Mouse (Mus musculus) heart, adult 9 months (tissue): ENCODE results near the gene Zfp523.

Source experiments
- DNase-seq, 2 experiments: peaks; one replicate each; pipeline ENCODE4 v3.0.0; 2022; ENCODE audit warnings: low spot score in 2 of 2

Gene Zfp523

GRCm38 (mm10) chr17:28160361-28160760 lies 16.6 kb upstream of the Zfp523 start:
- no peak for DNase-seq

DNA sequence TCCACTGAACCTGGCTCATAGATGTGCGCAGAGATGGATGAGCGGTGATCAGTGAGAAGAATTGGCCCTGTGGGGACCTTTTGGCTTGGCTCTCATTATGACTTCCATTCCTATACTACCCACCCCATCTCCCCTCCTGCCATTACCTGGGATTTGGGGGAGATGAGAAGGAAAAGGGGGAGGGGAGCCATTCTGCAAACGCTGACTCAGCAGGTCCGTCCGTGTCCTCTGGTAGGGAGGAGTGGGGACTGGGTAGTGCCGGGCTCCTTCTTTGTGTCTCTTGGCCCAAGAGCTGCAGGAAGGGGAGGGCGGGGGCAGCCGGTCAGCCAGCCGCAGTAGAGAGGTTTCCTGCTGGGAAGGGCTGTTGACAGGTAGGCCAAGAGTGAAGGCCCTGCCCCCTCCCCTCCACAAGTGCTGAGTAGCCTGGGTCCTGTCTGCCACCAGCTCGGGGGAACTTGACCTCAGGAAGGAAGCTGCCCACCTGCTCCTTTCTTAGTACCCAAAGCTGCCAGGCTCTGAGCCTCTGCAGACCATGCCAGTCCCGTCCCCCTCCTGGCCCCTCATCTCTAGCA lies 15.5 kb upstream of the Zfp523 start:
- DNase-seq = no peak

DNA sequence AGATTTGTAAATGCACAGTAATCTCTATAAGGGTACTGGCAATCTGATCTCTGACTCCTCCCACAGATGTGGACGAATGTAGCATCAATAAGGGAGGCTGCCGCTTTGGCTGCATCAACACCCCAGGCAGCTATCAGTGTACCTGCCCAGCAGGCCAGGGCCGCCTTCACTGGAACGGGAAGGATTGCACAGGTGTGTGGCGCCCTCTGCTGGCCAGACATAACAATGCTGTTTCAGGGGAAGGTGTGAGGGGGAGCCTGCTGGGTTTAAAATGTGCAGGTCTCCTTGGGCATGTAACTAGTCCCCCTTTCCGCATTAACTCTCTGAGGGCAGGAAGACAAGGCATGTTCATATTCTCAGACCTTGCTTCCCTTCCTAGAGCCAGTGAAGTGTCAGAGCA lies 13.3 kb upstream of the Zfp523 start:
- peak; percentile 48 to 50 for DNase-seq

- DNase-seq = no peak
Observed at GRCm38 (mm10) chr17:28170460-28171305, 6.2 kb upstream of the Zfp523 start.

GRCm38 (mm10) chr17:28172690-28173089 lies 4.2 kb upstream of the Zfp523 start:
- no peak for DNase-seq

- DNase-seq = peak in 1 of 2 experiments; percentile 25
Observed at GRCm38 (mm10) chr17:28177540-28178046, 664 bp downstream of the Zfp523 start.

DNA sequence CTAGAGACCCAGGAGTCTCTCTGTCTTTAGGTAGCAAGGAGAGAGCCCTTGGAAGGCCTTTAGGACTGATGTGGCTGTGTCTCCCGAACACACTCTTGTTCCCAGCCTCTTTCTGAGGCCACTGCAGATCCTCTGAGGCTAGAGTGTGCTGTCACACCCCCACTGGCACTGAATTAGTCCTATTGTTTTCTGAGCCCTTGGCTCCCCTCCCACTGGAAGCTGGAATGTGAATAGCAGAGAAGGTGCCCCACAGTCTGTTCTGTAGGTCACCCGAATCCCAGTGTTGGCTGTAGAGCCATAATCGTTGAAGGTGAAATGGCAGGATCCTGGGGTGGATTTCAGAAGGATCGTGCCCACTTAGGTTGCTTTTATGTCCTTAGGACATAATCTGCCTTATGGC lies 3.4 kb downstream of the Zfp523 start:
- peak; percentile 56 to 58 for DNase-seq

DNA sequence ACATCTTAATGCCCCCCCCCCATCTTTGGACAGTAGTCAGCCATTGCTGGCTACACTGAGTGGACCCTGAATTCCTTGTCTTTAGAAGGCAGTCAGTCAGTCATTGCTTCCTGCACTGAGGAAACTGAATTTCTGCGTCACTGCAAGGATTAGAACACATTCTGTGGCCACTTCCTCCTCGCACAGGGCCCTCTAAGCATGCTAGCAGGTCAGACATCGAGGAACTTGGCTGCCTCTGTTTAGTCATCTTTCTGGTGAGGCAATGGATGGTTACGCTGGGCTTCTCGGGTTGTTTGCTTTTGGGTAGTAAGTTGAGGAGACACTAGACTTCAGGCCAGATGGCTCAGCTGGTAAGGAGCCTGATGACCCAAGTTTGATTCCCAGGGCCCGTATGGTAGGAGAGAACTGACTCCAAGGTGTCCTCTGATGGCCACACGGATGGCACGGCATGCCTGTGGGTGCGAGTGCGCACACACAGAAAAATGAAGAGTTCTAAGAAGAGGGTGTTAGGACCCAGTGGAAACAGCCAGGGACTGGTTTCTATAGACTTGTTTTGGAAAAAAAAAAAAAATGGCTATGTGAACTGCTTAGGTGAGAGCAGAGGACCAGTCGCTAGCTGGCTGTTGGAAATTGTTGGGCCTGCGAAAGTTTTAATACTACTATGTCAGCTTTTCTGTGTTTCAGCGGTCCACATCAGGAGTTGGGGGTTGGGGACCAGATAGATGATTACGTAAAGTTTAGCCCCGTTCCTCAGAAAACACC lies 4.0 kb downstream of the Zfp523 start:
- no peak for DNase-seq

DNA sequence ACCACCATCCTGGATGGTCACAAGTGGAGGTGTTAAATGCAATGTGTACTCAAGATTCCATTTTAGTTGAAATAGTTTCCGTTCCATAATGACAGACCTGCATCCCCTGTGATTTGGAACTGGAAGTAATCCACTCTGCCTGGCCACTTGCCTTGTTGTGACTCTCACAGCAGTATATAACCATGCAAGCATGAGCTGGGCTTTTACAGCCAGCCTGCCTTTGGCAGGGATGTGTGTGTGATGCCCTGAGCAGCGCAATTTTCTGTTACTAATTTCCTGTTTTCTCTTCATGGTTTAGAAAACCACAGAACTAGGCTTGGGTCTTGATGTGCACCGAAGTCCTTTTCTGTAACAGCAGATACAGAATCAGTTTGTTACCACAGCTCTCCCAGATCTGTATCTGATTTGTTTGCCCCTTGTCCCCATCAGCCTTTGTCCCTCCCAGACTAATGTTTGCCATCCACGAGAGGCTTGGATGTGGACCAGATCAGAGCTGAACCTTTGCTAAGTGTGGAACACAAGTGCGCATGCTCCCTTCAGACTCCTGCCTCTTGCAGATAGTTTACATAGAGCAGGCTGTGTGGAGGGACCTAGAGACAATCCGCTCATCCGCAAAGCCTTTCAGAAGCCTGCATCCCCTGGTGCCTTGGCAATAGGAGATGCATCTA lies 8.2 kb downstream of the Zfp523 start:
- DNase-seq = no peak

- DNase-seq = no peak
Observed at GRCm38 (mm10) chr17:28188313-28188712, 11.4 kb downstream of the Zfp523 start.

DNA sequence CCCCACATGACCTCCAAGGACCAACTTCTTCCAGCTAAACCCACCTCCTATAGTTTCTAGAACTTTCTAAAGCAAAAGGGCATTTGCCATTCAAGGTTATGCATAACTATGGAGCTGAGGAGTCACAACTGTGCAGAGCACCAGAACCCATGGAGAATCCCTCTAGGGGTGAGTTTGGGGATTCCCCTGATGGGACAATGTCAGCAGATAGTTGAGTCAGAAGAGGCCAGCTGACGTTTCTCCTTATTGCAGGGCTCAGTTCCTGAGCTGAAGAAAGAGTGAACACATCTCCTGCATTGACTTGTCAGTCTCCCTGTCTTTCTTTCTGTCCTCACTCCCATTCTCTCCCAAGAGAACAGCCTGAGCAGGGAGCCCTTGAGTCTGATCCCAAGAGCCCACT lies 15.8 kb downstream of the Zfp523 start:
- no peak for DNase-seq

- DNase-seq = no peak
Observed at GRCm38 (mm10) chr17:28193559-28193958, 16.6 kb downstream of the Zfp523 start.

DNA sequence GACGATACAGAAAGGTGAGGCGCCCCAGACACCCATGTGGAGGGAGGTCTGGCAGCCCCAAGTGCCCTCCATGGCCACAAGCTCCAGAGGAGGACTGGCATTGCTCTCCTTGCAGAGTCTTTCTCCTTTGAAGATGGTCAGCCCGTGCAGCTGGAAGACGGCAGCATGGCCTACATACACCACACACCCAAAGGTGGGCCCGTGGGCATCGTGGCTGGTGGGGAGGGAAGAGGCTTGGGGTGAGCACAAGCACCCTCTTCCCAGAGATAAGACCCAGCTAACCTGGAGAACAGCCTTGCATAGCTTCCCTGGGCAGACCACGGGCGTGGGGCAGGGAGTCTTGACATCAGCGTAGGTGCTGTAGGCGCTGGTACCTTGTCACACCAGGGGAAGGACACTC lies 18.1 kb downstream of the Zfp523 start:
- DNase-seq = no peak

GRCm38 (mm10) chr17:28197646-28198045 lies 20.7 kb downstream of the Zfp523 start:
- DNase-seq = no peak

DNA sequence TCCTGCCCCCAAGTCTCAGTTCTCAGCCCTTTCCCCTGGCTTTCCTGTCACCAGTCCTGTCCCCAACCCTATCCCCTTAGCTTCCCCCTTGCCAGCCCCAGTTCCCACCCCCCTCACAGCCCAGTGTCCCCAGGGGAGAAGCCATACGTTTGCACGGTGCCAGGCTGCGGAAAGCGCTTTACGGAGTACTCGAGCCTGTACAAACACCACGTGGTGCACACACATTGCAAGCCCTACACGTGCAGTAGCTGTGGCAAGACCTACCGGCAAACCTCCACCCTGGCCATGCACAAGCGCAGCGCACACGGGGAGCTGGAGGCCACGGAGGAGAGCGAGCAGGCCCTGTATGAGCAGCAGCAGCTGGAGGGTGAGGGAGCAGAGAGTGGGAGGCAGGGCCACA lies 25.1 kb downstream of the Zfp523 start:
- DNase-seq = no peak

DNA sequence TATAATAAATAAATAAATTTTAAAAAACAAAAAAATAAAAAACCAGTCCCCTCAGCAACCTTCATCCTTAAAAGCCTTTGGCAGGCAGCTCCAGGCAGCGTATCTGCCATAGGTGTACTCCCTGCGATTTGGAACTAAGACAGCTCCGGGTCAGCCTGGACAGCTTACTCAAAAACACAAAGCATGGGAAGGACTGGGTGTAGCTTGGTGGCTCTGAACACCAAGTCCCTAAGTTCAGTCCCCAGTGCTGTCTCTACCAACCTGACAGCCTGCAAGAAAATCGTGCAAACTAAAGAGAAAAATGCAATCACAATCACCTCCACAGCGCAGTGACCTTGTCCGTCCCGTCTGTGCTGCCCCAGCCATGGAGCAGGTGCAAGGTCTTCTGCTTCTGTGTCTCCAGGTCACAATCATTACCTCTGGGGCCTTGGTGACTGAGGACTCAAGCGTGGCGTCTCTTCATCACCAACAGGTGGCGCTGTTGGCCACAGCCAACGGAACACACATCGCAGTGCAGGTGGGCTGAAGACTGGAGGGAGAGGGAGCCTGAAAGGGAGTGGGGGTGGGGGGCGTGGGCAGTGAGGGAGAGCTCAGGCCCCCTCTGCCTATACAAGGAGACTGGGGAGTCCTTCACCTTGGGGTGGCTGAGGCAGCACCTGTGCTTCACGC lies 27.3 kb downstream of the Zfp523 start:
- DNase-seq = no peak

DNA sequence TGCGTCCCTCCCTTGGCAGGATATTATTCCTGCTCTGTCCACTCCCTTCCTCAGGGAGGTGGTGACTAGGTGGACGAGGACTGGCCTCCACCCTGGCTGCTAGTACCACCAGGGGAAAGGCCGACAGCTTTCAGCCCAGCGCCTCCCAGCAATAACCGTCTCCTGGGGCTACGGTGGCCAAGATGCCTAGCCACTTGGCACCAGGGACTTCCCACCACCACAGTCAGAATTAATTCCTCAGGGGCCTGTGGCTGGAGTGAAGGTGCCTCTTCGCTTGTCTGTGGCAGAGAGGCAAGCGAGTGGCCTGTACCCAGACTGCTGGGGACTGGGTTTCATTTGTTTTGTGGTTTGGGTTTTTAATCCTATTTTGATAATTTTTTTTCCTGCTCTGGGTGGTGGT lies 28.5 kb downstream of the Zfp523 start:
- DNase-seq = no peak

DNA sequence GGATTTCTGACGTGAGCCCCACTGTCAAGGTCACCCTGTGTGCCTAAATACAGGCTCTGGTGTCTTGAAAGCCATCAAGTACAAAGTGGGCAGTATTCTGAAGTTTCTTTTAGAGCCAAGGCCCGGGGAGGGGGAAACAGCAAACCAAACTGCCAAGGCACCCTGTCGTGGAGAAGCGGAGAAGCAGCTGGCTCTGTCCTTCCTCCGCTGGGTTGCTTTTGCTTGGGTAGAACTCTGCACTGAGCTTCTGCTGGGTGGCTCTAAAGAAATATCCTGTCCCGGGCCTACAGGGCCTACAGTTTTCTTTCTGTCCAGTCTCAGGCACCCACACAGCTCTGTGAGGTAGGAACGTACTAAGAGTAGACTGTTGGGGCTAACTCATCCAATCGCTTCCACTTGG lies 30.2 kb downstream of the Zfp523 start:
- DNase-seq = no peak

DNA sequence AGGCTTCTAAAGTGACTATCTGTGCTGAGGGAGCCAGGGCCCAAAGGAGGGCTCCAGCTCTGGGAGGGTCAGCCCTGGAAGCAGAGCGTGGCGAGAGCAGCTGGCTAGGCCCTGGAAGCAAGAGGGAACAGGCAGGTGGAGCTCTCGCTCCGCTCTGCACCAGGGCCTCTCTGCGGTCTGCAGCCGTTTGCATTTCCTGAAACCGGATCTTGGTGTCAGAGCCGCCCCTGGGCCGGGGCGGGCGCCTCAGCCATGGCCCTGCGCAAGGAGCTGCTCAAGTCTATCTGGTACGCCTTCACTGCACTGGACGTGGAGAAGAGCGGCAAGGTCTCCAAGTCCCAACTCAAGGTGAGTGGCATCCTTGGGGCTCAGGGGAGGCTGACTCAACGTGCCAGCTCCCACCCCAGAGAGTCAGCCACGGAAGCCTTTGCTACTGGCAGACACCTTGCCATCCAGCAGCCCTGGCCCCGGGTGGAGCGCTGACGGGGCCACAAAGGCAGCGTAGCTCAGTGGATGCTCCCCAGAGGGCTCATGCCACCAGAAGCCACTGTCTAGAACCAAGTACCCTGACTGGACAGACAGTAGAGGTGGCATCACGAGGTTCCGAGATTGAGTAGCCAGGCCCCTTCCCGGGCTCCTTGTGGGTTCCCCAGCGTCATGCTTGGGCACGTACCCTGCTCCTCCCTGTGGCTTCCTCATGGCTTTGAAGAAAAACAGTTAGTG lies 30.8 kb downstream of the Zfp523 start, which contains the start of gene Def6:
Def6 (plus strand) TSS at position 188 of the 723 bp plus-strand sequence.
- DNase-seq = peak; percentile 87

DNA sequence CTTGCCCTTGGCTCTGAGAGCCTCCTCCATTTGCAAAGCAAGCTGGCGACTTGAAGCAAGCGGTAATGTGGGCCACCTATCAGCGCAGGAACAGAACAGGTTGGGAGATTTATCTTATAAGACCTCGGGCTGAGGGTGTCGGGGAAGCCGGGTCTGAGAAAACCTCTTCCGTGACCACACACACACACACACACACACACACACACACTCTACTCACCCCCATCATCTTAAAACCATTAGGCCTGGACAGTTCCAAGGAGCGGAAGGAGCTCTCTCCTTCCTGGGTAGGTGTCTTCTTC lies 31.3 kb downstream of the Zfp523 start:
- DNase-seq = no peak
